ENCODE assay signal across 25 mouse cellular contexts in the genomic region with DNA sequence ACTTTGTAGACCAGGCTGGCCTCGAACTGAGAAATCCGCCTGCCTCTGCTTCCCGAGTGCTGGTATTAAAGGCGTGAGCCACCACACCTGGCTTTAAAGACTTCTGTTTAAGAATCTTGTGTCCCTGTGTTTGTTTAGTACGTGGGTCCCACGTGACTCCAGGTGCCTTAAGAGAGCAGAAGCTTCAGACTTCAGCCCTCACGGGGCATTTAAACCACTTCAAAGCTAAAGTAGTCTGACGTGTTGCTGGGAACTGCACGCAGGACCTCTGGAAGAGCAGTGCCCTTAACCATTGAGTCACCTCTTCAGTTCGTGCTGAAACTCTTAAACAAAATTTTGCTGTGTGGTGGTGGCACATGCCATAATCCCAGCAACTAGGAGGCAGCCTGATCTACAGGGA. TPM values are rescaled to one million over a fixed set of nuclear protein-coding genes. Genes with fewer than 3 reads are reported as not detected.
"Had no signal": no experiment of that assay in that cellular context is flagged by ENCODE, and none has a peak within 500 bp of the region (broad histone marks: within the 10 kb centered on the region; RNA-seq: fewer than 3 reads in every experiment).

No protein-coding gene starts in this region.

- H3K4me3 ChIP-seq: heart, adult 2 months; heart, embryonic 13.5 days; heart, embryonic 15.5 days; hindbrain, embryonic 13.5 days; hindbrain, embryonic 15.5 days; kidney, embryonic 15.5 days; limb, embryonic 13.5 days had no signal

- H3K9ac ChIP-seq: forebrain, postnatal 0 days; heart, embryonic 13.5 days; heart, embryonic 15.5 days; hindbrain, embryonic 13.5 days; hindbrain, embryonic 15.5 days; kidney, embryonic 15.5 days; limb, embryonic 13.5 days had no signal

- H3K4me2 ChIP-seq: heart, embryonic 11.5 days; heart, embryonic 13.5 days; heart, embryonic 15.5 days; hindbrain, embryonic 13.5 days; hindbrain, embryonic 15.5 days; kidney, embryonic 15.5 days; limb, embryonic 13.5 days had no signal

- H3K27ac ChIP-seq: heart, adult 2 months; heart, embryonic 13.5 days; heart, embryonic 15.5 days; hindbrain, embryonic 13.5 days; hindbrain, embryonic 15.5 days; hindbrain, postnatal 0 days; kidney, embryonic 15.5 days; kidney, postnatal 0 days; limb, embryonic 13.5 days had no signal

- H3K36me3 ChIP-seq: heart, embryonic 15.5 days had no signal

- H3K27me3 ChIP-seq: heart, embryonic 13.5 days; heart, embryonic 15.5 days; hindbrain, embryonic 13.5 days; hindbrain, embryonic 15.5 days; kidney, embryonic 15.5 days; limb, embryonic 13.5 days had no signal

- H3K9me3 ChIP-seq: heart, embryonic 13.5 days; heart, embryonic 15.5 days; hindbrain, embryonic 13.5 days; hindbrain, embryonic 15.5 days; kidney, embryonic 15.5 days; limb, embryonic 13.5 days had no signal

- DNase-seq: forebrain, postnatal 0 days; gastrocnemius, postnatal 14 days; gastrocnemius, postnatal 36 days; heart, adult 2 months; heart, postnatal 14 days; heart, postnatal 36 days; kidney, adult 11 months; kidney, adult 2 months; kidney, adult 9 months; kidney, postnatal 14 days; kidney, postnatal 36 days; layer of hippocampus, adult 9-11 months; layer of hippocampus, postnatal 36 days; left cerebral cortex, postnatal 4 days had no signal

- ATAC-seq: forebrain, postnatal 0 days; hindbrain, postnatal 0 days; intestine, embryonic 16.5 days had no signal

RNA-seq across cellular contexts. Expression of a gene that starts 27.7 kb away (rescaled TPM):
- polyA plus RNA-seq: hindbrain, postnatal 0 days had no signal

RNA-seq across cellular contexts. Expression of a gene that starts 31.8 kb away (rescaled TPM):
- polyA plus RNA-seq: heart, embryonic 11.5 days; heart, embryonic 13.5 days; heart, embryonic 15.5 days; heart, postnatal 0 days; kidney, postnatal 0 days had no signal
